Mouse (Mus musculus): Measurements from ENCODE around the gene Gm973.

The Gm973 gene

DNA sequence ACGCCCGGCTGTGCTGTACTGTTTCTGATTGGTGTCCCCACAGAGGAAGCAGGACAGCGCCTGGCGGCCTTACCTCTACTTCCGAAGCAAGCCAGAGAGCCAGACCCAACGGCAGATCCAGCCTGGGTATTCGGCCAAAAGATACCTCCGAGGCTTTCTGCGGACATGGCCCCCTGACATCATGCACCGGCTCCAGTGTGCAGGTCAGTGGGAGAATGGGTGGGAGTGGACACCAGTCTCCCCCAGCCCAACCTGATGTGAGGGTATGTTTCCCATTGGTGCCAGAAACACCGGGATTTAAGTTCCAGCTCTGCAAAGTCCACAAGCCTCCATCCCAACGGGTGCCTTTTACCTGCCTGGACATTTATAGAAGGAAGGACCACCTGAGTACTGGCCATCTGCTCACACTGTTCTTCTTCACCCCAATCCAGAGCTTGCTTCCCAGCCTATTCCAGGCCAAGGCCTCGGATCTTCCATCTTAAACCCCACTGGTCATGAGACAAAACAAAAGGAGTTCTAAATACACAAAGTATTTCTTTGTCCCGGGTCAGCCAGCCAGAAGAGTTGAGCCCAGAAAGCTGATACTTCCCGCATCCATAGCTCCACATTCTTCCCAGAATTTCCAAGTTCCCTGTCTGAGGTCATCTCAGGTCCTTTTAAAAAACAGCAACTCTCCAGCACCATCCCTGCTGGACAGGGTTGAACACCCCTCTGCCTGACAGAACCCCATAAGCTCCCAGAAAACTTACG is 25.4 kb downstream of the Gm973 start:
- DNase-seq (ENCODE audit: low read depth, low spot score) = no peak

GRCm38 (mm10) chr1:59542231-59542630 is 26.2 kb downstream of the Gm973 start:
- DNase-seq (ENCODE audit: low read depth, low spot score) = no peak

DNA sequence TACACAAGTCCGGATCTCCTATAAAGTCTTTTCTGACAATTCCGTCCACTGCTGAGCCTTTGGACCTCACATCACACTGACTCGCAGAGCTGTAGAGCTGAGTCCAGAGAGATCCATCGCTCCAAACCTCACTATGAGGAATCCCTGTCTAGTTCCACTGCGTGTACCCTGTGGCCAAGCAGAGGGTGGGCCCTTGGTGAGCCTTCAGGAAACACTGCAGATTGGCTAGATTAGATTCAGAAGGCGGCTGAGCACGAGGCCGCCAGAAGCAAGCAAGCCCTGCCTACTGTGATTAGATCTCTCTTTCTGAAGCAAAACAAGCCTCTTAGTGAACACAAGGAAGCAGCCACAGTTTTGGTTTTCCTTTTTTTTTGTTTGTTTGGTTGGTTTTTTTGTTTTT is 27.8 kb downstream of the Gm973 start:
- DNase-seq (ENCODE audit: low read depth, low spot score) = no peak

- no peak for DNase-seq (ENCODE audit: low read depth, low spot score)
Measured at GRCm38 (mm10) chr1:59548486-59548885, 32.4 kb downstream of the Gm973 start.

DNA sequence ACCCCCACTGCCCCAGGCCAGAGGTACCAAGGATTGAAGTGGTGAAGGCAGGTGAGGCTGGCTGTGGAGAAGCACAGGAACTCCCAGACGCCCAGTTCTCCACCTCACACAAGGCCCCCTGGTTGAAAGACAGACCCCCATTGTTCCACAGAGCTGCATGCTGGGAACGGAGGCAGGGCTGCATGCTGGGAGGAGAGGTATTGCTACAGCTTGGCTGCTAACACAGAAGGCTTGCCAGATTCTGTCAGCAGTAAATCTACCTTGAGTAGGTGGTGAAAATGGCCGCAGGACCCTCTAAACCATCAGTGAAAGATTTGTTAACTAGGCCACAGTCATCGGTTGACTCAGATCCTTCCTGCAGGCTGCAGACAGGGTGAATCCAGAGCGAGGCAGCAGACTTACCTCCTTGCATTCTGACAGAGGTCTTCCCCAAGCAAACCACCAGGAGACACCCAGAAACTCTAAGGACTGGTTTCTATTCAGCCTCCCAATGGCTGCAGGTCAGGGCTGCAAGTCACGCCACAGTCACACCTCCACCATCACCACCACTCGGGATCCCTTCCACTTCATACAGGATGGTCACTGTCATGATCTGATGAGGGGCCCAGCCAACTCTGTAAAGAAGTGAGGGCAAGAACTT is 33.1 kb downstream of the Gm973 start:
- no peak for DNase-seq (ENCODE audit: low read depth, low spot score)

GRCm38 (mm10) chr1:59550227-59550626 is 34.2 kb downstream of the Gm973 start:
- DNase-seq (ENCODE audit: low read depth, low spot score) = no peak

DNA sequence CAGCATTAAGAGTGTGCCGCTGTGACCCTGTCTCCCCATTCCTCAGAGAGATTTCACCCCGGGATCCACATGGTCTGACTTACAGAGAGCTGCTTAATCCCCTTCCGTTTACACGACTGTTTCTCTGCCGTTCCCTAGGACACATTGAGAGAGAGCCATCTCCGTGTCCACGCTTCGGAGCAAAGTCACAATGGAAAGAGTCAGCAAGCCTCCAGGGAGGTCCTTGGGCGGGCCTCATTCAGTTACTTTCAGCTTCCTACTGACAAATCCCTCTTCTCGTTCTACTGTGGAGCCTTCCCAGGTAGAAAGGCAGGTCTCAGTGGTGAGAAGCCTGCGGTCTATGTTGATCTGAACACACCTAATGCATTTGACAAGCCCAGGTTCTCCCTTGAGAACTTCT is 34.9 kb downstream of the Gm973 start:
- DNase-seq (ENCODE audit: low read depth, low spot score) = no peak

- no peak for DNase-seq (ENCODE audit: low read depth, low spot score)
Measured at GRCm38 (mm10) chr1:59553708-59554107, 37.6 kb downstream of the Gm973 start.

GRCm38 (mm10) chr1:59563581-59563980 is 47.5 kb downstream of the Gm973 start:
- no peak for DNase-seq (ENCODE audit: low read depth, low spot score)

- DNase-seq (ENCODE audit: low read depth, low spot score) = no peak
Measured at GRCm38 (mm10) chr1:59565804-59566203, 49.7 kb downstream of the Gm973 start.

DNA sequence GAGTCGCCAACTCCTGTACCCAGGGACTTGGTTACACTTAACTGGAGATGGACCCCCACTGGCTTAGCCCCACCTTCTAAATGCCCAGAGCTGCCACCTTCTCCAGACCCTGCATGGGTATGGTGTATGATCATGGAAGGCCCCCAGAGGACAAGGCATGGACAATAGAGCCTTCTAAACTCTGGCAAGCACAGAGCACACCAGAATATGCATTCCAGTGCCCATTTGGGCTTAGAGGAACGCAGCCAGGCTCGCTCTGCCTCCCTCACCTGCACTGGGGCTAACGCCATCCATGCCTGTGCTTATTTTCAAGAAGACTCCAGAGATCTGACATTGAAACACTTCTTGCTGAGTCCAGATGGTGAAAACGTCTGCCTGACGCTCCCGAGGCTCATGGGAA is 50.2 kb downstream of the Gm973 start:
- DNase-seq (ENCODE audit: low read depth, low spot score) = no peak

DNA sequence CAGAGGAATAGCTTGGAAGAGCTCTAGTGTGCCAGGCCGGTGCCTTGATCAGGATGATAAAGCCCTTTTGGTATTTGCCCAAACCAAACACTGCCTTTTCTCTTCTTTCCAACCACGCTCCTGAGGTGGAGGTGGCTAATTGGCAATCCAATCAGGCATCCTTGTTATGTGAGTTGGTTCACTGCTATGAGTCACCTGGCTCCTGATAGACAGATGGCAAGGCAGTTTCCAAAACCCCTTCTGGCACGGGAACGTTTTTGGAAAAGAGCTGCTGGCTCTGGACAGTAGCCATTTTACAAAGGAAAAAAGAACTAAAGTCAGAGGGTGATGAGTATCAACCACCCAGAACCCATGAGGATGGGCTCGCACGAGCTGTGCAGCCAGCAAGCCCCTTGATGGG is 50.9 kb downstream of the Gm973 start:
- no peak for DNase-seq (ENCODE audit: low read depth, low spot score)

- no peak for DNase-seq (ENCODE audit: low read depth, low spot score)
Measured at GRCm38 (mm10) chr1:59567521-59567920, 51.5 kb downstream of the Gm973 start.

- DNase-seq (ENCODE audit: low read depth, low spot score) = no peak
Measured at GRCm38 (mm10) chr1:59568283-59568682, 52.2 kb downstream of the Gm973 start.

- DNase-seq (ENCODE audit: low read depth, low spot score) = no peak
Measured at GRCm38 (mm10) chr1:59569301-59569700, 53.2 kb downstream of the Gm973 start.

DNA sequence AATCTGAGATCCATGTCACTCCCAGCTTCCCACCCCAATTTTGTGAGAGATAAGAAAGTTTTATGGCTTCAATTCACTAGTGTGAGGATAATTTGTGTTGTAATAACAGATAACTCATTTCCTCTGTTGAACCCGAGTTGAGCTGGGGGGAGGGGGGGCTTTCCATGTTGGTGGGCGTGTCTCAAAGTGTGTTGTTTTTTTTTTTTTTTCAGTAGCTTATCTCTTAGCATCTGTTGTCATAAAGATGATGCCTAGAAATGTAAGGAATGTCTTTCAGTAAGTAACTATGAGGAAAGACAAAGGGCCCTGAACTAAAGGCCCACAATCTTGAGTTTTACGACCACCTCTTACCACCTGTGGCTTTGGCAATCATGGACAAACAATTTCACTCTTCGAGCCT is 54.7 kb downstream of the Gm973 start:
- no peak for DNase-seq (ENCODE audit: low read depth, low spot score)

DNA sequence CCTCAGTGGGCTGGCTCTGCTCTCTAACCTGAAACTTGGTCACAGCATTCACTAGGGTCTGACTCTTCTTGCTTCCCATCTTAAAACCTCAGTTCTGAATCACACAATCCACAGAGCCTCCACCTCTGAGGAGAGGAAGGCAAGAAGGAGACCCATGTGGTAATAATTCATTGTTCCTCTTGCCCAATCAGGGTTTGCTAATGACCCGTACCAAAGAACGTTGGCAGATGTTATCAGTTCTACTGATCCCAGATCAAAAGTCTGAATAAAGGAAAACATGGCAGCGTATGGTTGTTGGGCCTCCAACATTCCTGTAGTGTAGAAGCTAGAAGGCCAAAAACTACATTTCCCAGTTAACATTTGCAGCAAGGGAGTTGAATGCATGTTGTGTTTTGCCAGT is 55.4 kb downstream of the Gm973 start:
- DNase-seq (ENCODE audit: low read depth, low spot score) = no peak

DNA sequence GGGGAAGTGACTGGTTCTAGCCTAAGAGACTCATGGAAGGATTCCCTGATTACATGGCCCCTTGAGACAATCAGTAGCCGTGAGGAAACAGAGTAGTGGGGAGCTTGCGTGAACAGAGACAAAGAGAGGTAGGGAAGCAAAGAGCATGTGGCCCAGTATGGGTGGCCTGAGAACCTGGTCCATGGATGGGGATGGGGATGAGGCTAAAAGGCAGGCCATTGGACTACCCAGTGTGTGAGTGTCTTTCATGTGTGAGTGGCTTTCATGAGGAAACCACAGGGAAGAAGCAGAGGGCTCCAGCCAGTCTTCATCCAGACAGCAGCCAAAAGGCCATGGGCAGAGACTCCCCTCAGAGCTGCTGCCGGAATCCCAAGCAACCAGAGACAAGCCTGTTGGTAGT is 57.8 kb downstream of the Gm973 start:
- DNase-seq (ENCODE audit: low read depth, low spot score) = no peak

DNA sequence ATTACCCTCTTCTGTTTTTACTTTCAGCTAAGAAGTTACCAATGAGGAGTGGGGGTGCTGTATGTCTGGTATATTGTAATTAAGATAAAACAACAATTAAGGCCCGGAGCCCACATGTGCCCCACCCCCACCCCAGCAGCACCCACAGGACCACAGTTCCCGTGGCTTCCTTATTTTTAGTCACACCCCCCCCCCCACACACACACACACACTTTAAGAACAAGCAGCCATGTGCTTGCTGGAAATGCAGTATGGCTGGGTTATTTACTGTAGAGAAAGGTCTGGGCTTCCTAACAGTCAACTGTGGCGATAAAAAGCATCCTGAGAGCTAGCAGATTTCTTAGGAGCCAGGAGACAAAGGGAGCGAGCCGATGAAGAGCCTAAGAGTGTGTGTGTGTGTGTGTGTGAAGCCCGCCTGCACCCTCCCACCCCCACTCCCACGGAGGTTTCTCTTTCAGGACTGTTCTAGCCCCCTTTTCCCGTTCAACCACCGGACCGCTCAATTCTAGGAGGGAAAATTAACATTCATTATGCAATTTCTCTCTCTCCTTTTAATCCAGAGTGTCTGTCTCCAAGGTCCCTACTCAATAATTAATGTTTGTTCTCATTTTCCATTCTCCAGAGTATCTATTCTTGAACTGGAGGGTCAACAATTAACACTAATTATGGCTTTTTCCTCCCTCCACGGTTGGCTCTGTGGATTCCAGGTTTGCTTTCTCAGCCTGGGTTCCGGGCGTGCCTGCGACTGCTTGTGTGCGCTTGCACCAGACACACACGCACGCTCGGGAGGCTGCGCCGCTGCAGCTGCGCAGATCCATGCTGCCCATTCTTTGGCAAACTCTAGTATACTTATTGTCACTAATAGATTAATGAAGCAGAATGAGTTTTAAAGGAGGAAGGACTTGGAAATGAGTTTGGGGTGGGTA is 58.5 kb downstream of the Gm973 start:
- DNase-seq (ENCODE audit: low read depth, low spot score) = no peak

DNA sequence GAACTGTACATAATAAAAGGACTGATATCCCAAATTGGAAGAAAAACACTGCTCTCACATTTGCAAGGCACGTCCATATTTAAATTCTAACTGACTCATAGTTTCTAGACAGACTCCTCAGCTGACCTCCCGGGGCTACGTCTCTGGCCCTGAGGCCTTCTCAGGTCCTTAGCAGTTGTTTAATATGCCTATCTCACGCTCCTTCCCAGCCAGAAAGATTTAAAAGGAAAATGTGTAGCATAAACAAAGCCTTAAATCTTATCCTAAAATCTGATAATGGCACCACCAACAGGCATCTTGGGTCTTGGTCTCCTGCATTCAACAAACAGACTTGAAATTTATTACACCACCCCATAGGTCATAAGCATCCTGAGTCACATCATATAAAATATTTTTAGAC is 62.7 kb downstream of the Gm973 start:
- no peak for DNase-seq (ENCODE audit: low read depth, low spot score)

DNA sequence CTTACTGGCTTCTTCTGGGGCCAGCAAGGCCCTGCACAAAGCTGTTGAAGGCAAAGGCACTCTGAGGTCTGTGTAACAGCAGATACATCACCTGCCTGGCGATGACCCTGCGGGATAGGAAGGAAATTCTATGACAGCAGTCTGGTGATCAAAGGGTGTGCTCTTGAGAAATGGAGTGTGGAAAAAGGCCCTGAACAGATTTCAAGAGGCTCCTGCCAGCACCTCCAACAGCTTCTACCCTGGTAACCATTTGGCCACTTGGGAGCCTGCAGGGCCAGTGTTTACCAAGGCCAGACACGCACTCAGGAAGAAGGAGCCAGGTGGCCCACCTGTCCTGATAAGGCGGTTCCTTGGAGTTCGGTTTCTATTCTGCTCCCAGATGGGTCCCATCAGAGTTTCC is 63.3 kb downstream of the Gm973 start:
- DNase-seq (ENCODE audit: low read depth, low spot score) = no peak

GRCm38 (mm10) chr1:59580131-59580751 is 64.2 kb downstream of the Gm973 start:
- no peak for DNase-seq (ENCODE audit: low read depth, low spot score)
